26 mouse cellular contexts compared by ENCODE assay signal in genomic region chr4:156135112-156135511, GRCm38 (mm10). TPM values are rescaled to one million over a fixed set of nuclear protein-coding genes. Genes with fewer than 3 reads are reported as not detected.
"Had no signal": no experiment of that assay in that cellular context is flagged by ENCODE, and none has a peak within 500 bp of the region (broad histone marks: within the 10 kb centered on the region; RNA-seq: fewer than 3 reads in every experiment).

No protein-coding gene starts in this region.

- DNase-seq: gastrocnemius, postnatal 14 days; gastrocnemius, postnatal 36 days; heart, adult 18-20 months; kidney, adult 11 months; kidney, adult 2 months; kidney, adult 9 months; kidney, postnatal 14 days; kidney, postnatal 36 days; layer of hippocampus, adult 9-11 months; layer of hippocampus, postnatal 36 days; left cerebral cortex, postnatal 4 days had no signal

- ATAC-seq: hindbrain, postnatal 0 days had no signal

- H3K27ac ChIP-seq: heart, embryonic 10.5 days; hindbrain, embryonic 13.5 days; hindbrain, embryonic 15.5 days; hindbrain, postnatal 0 days; kidney, embryonic 15.5 days; kidney, postnatal 0 days; limb, embryonic 13.5 days; limb, embryonic 15.5 days; liver, embryonic 14.5 days had no signal

- H3K9me3 ChIP-seq: hindbrain, embryonic 13.5 days; hindbrain, embryonic 15.5 days; kidney, embryonic 15.5 days; limb, embryonic 13.5 days; limb, embryonic 15.5 days had no signal

- H3K36me3 ChIP-seq: heart, embryonic 10.5 days; heart, embryonic 12.5 days; hindbrain, embryonic 13.5 days; hindbrain, embryonic 15.5 days; kidney, embryonic 15.5 days; limb, embryonic 13.5 days; limb, embryonic 15.5 days had no signal

- H3K4me2 ChIP-seq: heart, embryonic 12.5 days; hindbrain, embryonic 13.5 days; hindbrain, embryonic 15.5 days; kidney, embryonic 15.5 days; limb, embryonic 13.5 days; limb, embryonic 15.5 days; liver, embryonic 11.5 days had no signal

- H3K4me3 ChIP-seq: heart, embryonic 10.5 days; heart, embryonic 12.5 days; hindbrain, embryonic 13.5 days; hindbrain, embryonic 15.5 days; kidney, embryonic 15.5 days; limb, embryonic 13.5 days; limb, embryonic 15.5 days had no signal

- H3K27me3 ChIP-seq: heart, embryonic 12.5 days; hindbrain, embryonic 13.5 days; hindbrain, embryonic 15.5 days; kidney, embryonic 15.5 days; limb, embryonic 13.5 days; limb, embryonic 15.5 days had no signal

- H3K9ac ChIP-seq: heart, embryonic 12.5 days; hindbrain, embryonic 13.5 days; hindbrain, embryonic 15.5 days; kidney, embryonic 15.5 days; limb, embryonic 13.5 days; limb, embryonic 15.5 days; liver, embryonic 14.5 days had no signal

- H3K4me1 ChIP-seq: hindbrain, embryonic 15.5 days; limb, embryonic 13.5 days; limb, embryonic 15.5 days had no signal

RNA-seq across cellular contexts. Expression of gene Rnf223, which starts 4.8 kb away (rescaled TPM):
- total RNA-seq: gastrocnemius, adult 18-20 months; gastrocnemius, adult 8-10 months; gastrocnemius, postnatal 14 days; gastrocnemius, postnatal 36 days; heart, postnatal 10 days; hematopoietic stem cell, adult 5-6 weeks had no signal
